Mouse (Mus musculus): ENCODE measurements around the gene Pde4d. TPM values are rescaled to one million over a fixed set of nuclear protein-coding genes. Genes with fewer than 3 reads are reported as not detected.

Pde4d gene
- total RNA-seq, 2 experiments from 2014 or later = 29.1 to 38.7 TPM

DNA sequence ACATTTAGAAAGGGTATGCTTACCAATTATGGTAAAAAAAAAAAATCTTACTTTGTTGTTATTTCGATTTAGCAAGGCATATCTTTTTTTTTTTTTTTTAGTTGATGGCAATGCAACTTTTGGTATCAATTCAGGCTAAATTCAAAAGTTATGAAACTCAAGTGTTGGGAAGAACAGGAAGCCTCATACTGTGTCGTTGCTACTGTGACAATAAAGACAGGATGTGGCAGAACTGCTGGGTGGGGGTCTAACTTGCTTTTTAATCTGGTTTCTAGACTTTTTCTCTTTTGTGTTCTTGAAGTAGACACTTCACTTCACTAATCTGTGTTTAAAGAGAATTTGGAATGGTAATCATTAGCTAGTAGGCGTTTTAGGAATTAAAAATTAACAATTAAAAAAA lies 147.2 kb downstream of the Pde4d start:
- no peak for ATAC-seq (replicated peaks; ENCODE audit: poor library complexity)

- ATAC-seq (replicated peaks; ENCODE audit: poor library complexity) = no peak
These were observed 148.9 kb downstream of the Pde4d start for GRCm38 (mm10) chr13:108598673-108599072.

DNA sequence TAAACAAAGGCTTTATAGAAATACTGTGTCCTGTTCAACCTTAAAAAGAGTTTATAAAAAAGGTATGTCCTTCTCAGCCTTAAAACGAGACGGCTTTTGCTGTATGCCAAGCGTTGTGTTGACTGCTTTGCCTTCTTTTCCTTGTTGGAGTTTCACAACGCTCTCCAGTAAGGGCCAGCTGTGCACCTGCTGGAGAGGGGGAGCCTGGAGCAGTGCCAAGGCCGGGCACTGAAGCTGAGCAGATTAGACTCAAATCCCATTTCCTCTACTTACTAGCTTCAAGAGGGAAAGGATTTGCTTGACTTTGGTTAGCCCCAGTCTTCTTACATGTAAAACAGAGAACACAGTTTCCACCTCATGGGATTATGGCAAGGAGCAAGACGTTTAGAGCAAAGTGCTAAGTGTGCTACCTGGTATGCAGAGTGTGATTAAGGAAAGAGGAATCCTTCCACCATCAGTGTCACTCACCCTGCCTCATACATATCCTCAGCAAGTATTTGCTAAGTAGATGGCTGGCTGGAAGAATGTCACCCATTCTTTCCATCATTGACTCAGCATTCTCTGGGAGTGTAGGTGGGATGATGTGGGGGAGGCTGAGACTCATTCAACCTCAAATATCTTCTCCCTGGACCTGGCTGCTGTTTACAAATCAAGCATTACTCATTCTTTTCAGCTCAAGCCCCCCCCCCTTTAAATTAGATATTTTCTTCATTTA lies 149.6 kb downstream of the Pde4d start:
- no peak for ATAC-seq (replicated peaks; ENCODE audit: poor library complexity)

- no peak for ATAC-seq (replicated peaks; ENCODE audit: poor library complexity)
These were observed 151.3 kb downstream of the Pde4d start for GRCm38 (mm10) chr13:108601021-108601420.

DNA sequence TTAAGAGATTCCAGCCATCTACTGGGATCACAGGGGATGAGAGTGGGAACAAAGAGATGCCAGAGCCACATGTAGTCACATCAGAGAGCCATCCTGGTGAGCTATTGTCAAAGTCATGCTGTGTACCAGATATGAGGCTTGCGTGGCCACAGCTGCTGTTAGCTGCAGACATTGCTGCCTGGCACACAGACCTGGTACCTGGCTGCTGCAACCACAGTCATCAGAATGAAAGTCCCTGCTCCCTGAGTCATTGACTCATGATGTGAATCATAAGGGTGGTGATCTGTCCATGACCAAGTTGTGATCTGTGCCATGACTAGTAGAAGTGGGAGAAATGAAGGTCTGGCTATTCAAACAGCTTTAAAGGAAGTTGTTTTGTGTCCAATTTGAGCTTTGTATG lies 153.8 kb downstream of the Pde4d start:
- ATAC-seq (replicated peaks; ENCODE audit: poor library complexity) = no peak

- ATAC-seq (replicated peaks; ENCODE audit: poor library complexity) = no peak
These were observed 154.5 kb downstream of the Pde4d start for GRCm38 (mm10) chr13:108604213-108604612.

DNA sequence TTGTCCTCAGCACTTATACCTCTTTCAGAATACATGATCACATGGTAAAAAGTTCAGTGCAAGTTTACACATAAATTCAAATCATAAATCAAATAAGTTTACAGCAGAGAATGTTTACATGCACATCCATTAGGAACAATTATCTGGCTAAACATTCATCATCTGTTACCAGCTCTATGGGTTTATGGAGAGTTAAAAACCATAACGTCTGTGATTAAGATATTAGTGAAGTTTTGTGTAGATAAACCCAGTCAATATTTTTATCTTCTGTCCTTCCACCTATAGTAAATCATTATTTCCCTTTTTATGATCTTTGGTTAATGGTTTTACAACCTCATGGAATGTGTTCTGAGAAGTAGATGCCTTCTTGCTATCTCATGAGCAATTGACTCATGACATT lies 168.5 kb downstream of the Pde4d start:
- no peak for ATAC-seq (replicated peaks; ENCODE audit: poor library complexity)

- ATAC-seq (replicated peaks; ENCODE audit: poor library complexity) = no peak
These were observed 172.9 kb downstream of the Pde4d start for GRCm38 (mm10) chr13:108622681-108623080.

GRCm38 (mm10) chr13:108623929-108624328 lies 174.2 kb downstream of the Pde4d start:
- peak; percentile 65 for ATAC-seq (replicated peaks; ENCODE audit: poor library complexity)

DNA sequence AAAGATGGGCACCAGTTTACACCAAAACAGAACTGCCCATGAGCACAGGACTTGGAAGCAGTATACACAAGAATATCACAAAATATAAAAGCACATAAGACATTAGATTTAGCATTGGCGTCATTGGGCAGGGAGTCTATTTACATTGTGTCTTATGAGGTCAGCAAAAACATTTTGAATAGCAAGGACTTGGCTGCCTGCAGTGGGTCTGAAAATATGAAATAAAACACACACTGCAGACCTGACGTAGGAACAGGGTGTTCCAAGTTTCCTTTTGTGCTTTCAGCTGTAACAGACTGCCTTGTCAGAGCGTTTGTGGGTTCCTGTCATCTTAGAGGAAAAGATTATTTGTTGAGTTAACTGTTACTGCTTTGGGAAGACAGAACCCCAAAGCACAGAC lies 176.4 kb downstream of the Pde4d start:
- no peak for ATAC-seq (replicated peaks; ENCODE audit: poor library complexity)

DNA sequence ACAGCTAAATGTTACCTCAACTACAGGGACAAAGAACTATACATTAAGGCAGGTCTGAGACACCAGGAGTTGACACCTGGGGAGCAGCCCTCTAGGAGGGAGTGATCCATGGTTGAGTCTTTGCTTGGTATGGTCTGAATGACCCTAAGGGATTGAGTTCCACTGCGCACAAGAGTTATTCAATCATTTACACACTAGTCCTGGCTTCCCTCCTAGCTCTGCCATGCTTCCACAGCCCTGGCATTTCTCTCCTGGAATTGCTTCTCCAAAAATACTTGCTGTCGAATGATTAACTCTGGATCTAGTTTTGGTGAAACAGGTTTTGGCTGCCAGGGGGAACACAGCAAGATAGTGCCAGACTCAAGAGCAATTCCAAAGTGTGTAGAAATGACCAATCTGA lies 178.8 kb downstream of the Pde4d start:
- no peak for ATAC-seq (replicated peaks; ENCODE audit: poor library complexity)

- no peak for ATAC-seq (replicated peaks; ENCODE audit: poor library complexity)
These were observed 180.8 kb downstream of the Pde4d start for GRCm38 (mm10) chr13:108630576-108630975.

GRCm38 (mm10) chr13:108631222-108631621 lies 181.5 kb downstream of the Pde4d start:
- ATAC-seq (replicated peaks; ENCODE audit: poor library complexity) = no peak

DNA sequence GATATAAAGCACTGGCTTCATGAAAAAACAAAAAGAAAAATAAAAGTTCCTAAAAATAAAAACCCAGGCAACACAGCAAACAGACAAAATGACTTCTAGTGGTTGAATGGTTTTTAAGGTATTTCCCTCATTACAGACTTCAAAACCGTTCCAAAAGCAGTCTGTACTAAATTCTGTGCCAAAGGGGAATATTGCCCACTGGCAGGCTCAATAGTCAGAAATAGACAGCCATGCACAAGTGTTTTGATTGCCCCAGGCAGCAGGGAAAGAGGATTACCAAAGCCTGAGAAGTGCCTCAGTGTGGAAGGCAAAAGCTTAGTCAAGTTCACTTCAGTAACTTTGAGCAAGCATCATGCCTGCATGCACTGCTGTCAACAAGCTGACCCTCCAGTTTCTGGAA lies 186.8 kb downstream of the Pde4d start:
- ATAC-seq (replicated peaks; ENCODE audit: poor library complexity) = no peak

DNA sequence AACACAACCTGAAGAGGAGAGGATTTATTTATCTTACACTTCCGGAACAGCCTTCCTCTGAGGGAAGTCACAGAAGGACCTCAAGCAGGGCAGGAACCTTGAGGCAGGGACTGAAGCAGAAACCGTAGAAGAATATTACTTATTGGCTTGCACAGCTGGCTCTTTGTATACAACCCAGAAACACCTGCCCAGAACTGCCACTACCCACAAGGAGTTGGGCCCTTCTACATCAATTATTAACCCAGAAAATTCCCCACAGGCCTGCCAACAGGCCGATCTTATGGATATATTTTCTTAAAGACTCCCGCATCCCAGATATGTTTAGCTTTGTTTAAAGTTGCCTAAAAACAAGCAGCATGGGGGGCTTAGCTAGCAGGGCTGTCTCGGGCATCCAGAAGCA lies 192.5 kb downstream of the Pde4d start:
- ATAC-seq (replicated peaks; ENCODE audit: poor library complexity) = no peak

- ATAC-seq (replicated peaks; ENCODE audit: poor library complexity) = peak; percentile 28; the same call in 1 of the 2 replicates
These were observed 197.1 kb downstream of the Pde4d start for GRCm38 (mm10) chr13:108646801-108647200.

- ATAC-seq (replicated peaks; ENCODE audit: poor library complexity) = peak; percentile 86
These were observed 197.5 kb downstream of the Pde4d start for GRCm38 (mm10) chr13:108647239-108647638.

DNA sequence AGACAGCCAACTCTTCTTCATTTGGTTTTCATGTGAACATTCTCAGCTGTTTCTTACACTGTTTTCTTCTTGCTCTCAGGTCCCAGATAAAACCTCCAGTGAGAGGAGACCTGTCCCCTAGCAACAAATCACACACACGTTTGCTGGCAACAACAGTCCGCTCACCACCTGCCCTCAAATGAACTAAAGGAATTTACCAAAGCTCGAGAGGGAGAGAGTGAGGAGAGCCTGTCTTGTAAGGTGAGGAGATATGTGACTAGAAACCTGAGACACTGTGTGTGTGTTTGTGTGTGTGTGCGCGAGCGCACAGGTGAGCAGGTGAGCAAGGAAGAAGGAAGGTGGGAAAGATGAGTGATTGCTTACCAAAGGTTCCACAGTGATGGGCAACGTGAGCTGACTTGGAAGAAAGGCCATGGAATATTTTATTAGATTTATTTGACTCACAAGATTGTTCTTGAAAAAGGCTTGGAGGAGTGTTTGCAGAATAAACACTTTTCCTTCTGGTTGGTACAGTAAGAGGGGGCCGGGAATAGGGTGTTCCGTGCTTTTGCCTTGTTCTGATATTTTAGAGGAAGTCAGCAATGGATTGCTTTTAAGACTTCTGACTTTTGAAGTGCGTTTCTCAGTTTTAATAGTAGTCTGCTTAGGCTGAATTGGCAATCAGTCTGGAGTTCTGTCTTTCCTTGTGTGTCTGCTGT lies 204.4 kb downstream of the Pde4d start:
- ATAC-seq (replicated peaks; ENCODE audit: poor library complexity) = no peak

GRCm38 (mm10) chr13:108666579-108666978 lies 216.8 kb downstream of the Pde4d start:
- peak; percentile 63 for ATAC-seq (replicated peaks; ENCODE audit: poor library complexity)

DNA sequence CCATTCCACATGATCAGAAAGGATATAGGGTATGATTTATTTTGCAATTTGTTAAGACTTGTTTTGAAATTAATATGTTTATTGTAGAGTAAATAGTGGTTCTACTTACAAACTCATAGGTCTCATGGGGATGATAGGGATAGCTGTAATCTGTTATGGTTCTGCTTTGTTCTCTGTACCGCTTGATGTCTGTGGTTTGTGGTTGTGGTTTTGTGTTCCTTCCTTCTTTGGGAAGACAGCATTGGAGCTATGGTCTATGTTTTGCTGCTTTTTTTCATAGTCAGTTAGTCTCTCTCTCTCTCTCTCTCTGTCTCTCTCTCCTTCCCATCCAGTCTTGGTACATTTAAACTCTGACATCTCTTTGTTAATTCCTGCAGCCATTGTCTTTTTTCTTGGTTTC lies 217.3 kb downstream of the Pde4d start:
- ATAC-seq (replicated peaks; ENCODE audit: poor library complexity) = peak; percentile 99

GRCm38 (mm10) chr13:108677056-108677455 lies 227.3 kb downstream of the Pde4d start:
- no peak for ATAC-seq (replicated peaks; ENCODE audit: poor library complexity)

DNA sequence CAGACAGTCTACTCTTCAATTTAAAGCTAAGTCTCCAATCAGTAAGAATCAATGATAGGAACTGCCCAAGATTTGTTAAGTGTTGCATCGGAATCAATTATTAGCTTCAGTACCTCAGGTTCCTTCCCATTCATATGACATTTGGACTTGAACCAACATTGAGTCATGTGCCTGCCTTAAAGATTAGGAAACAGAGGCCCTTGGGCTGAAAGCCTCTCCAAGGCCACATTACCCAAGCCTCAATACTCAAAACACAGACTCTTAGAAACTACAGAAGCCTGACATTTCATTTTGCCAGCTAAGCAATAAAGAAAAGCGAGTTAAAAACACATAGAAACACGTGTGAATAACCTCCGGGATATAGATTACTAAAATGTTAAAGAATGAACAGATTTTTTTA lies 233.3 kb downstream of the Pde4d start:
- no peak for ATAC-seq (replicated peaks; ENCODE audit: poor library complexity)

GRCm38 (mm10) chr13:108685817-108686216 lies 236.1 kb downstream of the Pde4d start:
- ATAC-seq (replicated peaks; ENCODE audit: poor library complexity) = no peak
